Mouse (Mus musculus): Measurements from ENCODE around the gene Sox6.

DNA sequence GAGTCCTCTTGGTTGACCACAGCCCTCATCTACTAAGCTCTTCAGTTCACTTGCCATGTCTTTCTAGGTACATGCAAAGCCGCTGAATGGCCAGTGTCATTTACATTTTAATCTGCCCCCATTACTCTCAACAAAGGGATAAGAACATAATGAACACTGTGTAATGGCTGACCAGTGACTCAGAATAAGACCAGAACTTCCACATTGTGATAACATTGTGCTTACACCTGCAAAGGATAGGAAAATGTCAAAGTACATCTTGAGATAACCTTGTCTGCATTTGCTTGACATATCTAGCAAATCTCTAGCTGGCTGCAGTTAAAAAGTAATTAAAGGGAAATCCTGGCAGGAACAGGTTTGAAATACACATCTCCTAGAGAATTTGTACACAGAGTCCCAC lies 431.1 kb downstream of the Sox6 start:
- TF ChIP-seq CTCF (IDR thresholded peaks at IDR 0.05; ENCODE audit: extremely low read depth, insufficient read depth, insufficient read length, insufficient replicate concordance) (no peak), POLR2A (IDR thresholded peaks at IDR 0.05; ENCODE audit: low read depth, low read length) (no peak)
